Comparison of ENCODE assay signal across 8 mouse cellular contexts in the genomic region with DNA sequence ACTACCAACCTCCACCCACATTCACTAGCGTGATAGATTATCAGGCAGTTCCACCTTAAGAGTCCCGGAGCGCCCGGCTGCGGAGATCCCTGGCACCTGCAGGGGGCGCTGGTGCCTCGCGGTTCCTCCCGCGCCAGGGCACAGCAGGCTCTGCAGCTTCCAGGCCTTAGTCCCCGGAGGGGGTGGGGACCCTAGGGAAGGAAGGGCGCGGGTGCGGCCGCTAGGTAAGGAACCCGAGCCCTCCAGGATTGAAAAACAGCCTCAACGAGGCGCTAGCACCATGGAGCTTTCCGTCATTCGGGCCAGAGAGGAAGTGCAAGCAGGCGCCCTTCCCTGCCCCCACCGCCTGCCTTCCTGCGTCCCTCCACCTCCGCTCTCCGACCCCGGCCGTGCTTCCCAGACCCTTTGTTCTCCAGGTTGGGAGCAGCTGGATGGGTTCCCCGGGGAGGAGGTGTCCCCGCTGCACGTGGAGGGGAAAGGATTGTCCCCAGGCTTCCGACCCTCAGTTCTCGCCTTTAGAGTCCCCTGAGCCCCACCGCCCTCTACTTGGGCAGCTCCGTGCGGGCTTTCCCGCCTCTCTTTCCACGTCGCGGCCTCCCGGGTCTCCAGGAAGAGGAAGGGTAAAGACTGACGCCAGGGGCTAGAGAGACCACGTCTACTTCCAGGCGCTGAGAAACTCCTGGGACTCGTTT. TPM values are rescaled to one million over a fixed set of nuclear protein-coding genes. Genes with fewer than 3 reads are reported as not detected.
DNase-seq lines count a peak whose midpoint lies in the region; ATAC-seq lines count a peak whose summit lies in the region.

No protein-coding gene starts in this region.

- peak; percentile 98 for DNase-seq in NIH3T3 (ENCODE audit: low read depth)
- DNase-seq in cerebellum, postnatal 10 days = peak; percentile 96 to 97
- peak; percentile 87 to 94 for DNase-seq in frontal cortex, postnatal 14 days (ENCODE audit: low spot score in 2 of 2)
- peak; percentile 96 for DNase-seq in hindbrain, embryonic 14.5 days (ENCODE audit: low spot score)
- peak; percentile 93 to 95 for DNase-seq in layer of hippocampus, postnatal 36 days
- DNase-seq in lung, postnatal 36 days = peak; percentile 96
- DNase-seq in retina, postnatal 1 day = peak; percentile 98
- peak; percentile 90 to 91 for DNase-seq in urinary bladder, adult 18-20 months (ENCODE audit: low spot score in 2 of 2)

- WGBS in hindbrain, embryonic 14.5 days = under 1% methylated on average over 44 of the region's 44 CpGs

- peaks cover 27% of the 10 kb centered on the region for H3K4me1 ChIP-seq in hindbrain, embryonic 14.5 days (replicated peaks; ENCODE audit: control insufficient read depth, insufficient read depth, low read length)

- H3K27me3 ChIP-seq in hindbrain, embryonic 14.5 days (ENCODE audit: control insufficient read depth, insufficient read depth, low read length) = no peaks in the 10 kb centered on the region

- peak overlapping the region; percentile 48 for H3K4me3 ChIP-seq in hindbrain, embryonic 14.5 days (replicated peaks; ENCODE audit: low read length)

- peak overlapping the region; percentile 94 for H3K27ac ChIP-seq in hindbrain, embryonic 14.5 days

- H3K36me3 ChIP-seq in hindbrain, embryonic 14.5 days (replicated peaks; ENCODE audit: control insufficient read depth, insufficient read depth) = no peaks in the 10 kb centered on the region

- peak overlapping the region; percentile 93 for H3K4me2 ChIP-seq in hindbrain, embryonic 14.5 days (replicated peaks)

- peak overlapping the region; percentile 79 for H3K9ac ChIP-seq in hindbrain, embryonic 14.5 days

- ATAC-seq in hindbrain, embryonic 14.5 days (ENCODE audit: low FRiP score) = peak; percentile 85

- no peaks in the 10 kb centered on the region for H3K9me3 ChIP-seq in hindbrain, embryonic 14.5 days (ENCODE audit: control insufficient read depth, low read length)

RNA-seq across cellular contexts. Expression of a gene that starts 9.9 kb away (rescaled TPM):
- 5.7 and 6.3 TPM in 2 replicates for polyA plus RNA-seq in hindbrain, embryonic 14.5 days (2014; fragmentation: Nextera tagmentation; extraction: Ambion mirVana)
- total RNA-seq in layer of hippocampus, postnatal 36 days (2021) = 1 to 10 TPM; 3.0 to 5.6 TPM

RNA-seq across cellular contexts. Expression of a gene that starts 21.3 kb away (rescaled TPM):
- 4.9 and 5.4 TPM in 2 replicates for polyA plus RNA-seq in hindbrain, embryonic 14.5 days (2014; fragmentation: Nextera tagmentation; extraction: Ambion mirVana)
- total RNA-seq in layer of hippocampus, postnatal 36 days (2021) = 10 to 100 TPM; 17.2 to 17.3 TPM

RNA-seq across cellular contexts. Expression of a gene that starts 27.4 kb away (rescaled TPM):
- 26.8 and 33.1 TPM in 2 replicates for polyA plus RNA-seq in hindbrain, embryonic 14.5 days (2014; fragmentation: Nextera tagmentation; extraction: Ambion mirVana)
- total RNA-seq in layer of hippocampus, postnatal 36 days (2021) = 10 to 100 TPM; 53.7 to 57.7 TPM

RNA-seq across cellular contexts. Expression of a gene that starts 30.8 kb away (rescaled TPM):
- not detected in 2 replicates for polyA plus RNA-seq in hindbrain, embryonic 14.5 days (2014; fragmentation: Nextera tagmentation; extraction: Ambion mirVana)
- not detected for total RNA-seq in layer of hippocampus, postnatal 36 days (2021)

Comparison
In these comparisons a context has a peak if more than half of its experiments do, and no peak if none do; other contexts are left out.
1. Peak in every context shown above with its lines: DNase-seq, ATAC-seq, H3K4me3 ChIP-seq and H3K27ac ChIP-seq.